Mouse (Mus musculus) limb, embryonic 12.5 days (tissue): ENCODE measurements at regions not wholly inside any gene's neighbourhood (a gene's known extent, or its start where the extent isn't known, plus 50 kb on each side); places are given as distances from the start of the nearest gene placed in this dataset.
"Not testable (repeated sequence)": the region's sequence is repeated elsewhere in the genome, so short reads cannot be mapped to it uniquely, and the experiment has no call there.

ENCODE experiments used
- ATAC-seq: fragments of 200-750 bp; cut with Nextera tagmentation; 2 replicates; pipeline ENCODE4 v1.8.0; 2017; ENCODE audit warnings: low read depth, moderate TSS enrichment; ENCODE audit not compliant: insufficient number of reproducible peaks, insufficient read depth, low FRiP score, low TSS enrichment
- H3K27ac ChIP-seq: fragments of 300-500 bp; sonication (generic); 2 replicates; pipeline ENCODE4 v1.5.1; 2016; ENCODE audit warnings: mild to moderate bottlenecking, moderate library complexity
- H3K27me3 ChIP-seq: fragments of 300-500 bp; sonication (generic); 2 replicates; pipeline ENCODE4 v1.6.1; 2016; ENCODE audit warnings: mild to moderate bottlenecking, moderate library complexity
- H3K36me3 ChIP-seq: fragments of 300-500 bp; sonication (generic); 2 replicates; pipeline ENCODE4 v1.6.1; 2016; ENCODE audit warnings: mild to moderate bottlenecking, moderate library complexity
- H3K4me1 ChIP-seq: fragments of 300-500 bp; sonication (generic); replicated peaks from 2 replicates; pipeline ENCODE4 v1.6.1; 2016
- H3K4me2 ChIP-seq: fragments of 300-500 bp; sonication (generic); 2 replicates; pipeline ENCODE4 v1.6.1; 2016; ENCODE audit warnings: mild to moderate bottlenecking, moderate library complexity
- H3K4me3 ChIP-seq: fragments of 300-500 bp; sonication (generic); replicated peaks from 2 replicates; pipeline ENCODE4 v1.5.1; 2016; ENCODE audit warnings: mild to moderate bottlenecking
- H3K9ac ChIP-seq: fragments of 300-500 bp; sonication (generic); replicated peaks from 2 replicates; pipeline ENCODE4 v1.6.1; 2016; ENCODE audit warnings: mild to moderate bottlenecking, moderate library complexity
- H3K9me3 ChIP-seq: fragments of 300-500 bp; sonication (generic); 2 replicates; pipeline ENCODE4 v1.6.1; 2016; ENCODE audit warnings: mild to moderate bottlenecking, moderate library complexity
- WGBS: fragments of 180-500 bp; shearing (Covaris S2); methylation state at CpG from one replicate; pipeline ENCODE4 v1.1.7; 2016; 5-methylcytosine and 5-hydroxymethylcytosine counted together

GRCm38 (mm10) chr15:59731129-59731528 lies 285.3 kb downstream of the 4933412E24Rik start:
- Histone ChIP-seq H3K9ac (no peak overlapping the region), H3K36me3 (no peaks in the 10 kb centered on the region), H3K4me3 (no peak overlapping the region), H3K27ac (no peak overlapping the region), H3K27me3 (no peaks in the 10 kb centered on the region), H3K9me3 (no peaks in the 10 kb centered on the region), H3K4me1 (0 out of 2 replicates have a peak, but pooled peaks cover 4% of the 10 kb centered on the region), H3K4me2 (no peak overlapping the region)
- WGBS, result 83% methylated on average over 8 of the region's 8 CpGs
- ATAC-seq, result no peak

GRCm38 (mm10) chr15:59728817-59729560 lies 287.4 kb downstream of the 4933412E24Rik start:
- no peak overlapping the region for H3K4me2 ChIP-seq
- no peak overlapping the region for H3K4me3 ChIP-seq
- no peak for ATAC-seq
- H3K27ac ChIP-seq, result no peak overlapping the region
- 0 out of 2 replicates have a peak, but pooled peaks cover 4% of the 10 kb centered on the region for H3K4me1 ChIP-seq
- no peak overlapping the region for H3K9ac ChIP-seq
- H3K27me3 ChIP-seq, result no peaks in the 10 kb centered on the region
- no peaks in the 10 kb centered on the region for H3K9me3 ChIP-seq
- 80% methylated on average over 11 of the region's 11 CpGs for WGBS
- H3K36me3 ChIP-seq, result no peaks in the 10 kb centered on the region

GRCm38 (mm10) chr15:59728131-59728601 lies 288.2 kb downstream of the 4933412E24Rik start:
- Histone ChIP-seq H3K4me2 (no peak overlapping the region), H3K27me3 (no peaks in the 10 kb centered on the region), H3K4me3 (no peak overlapping the region), H3K36me3 (no peaks in the 10 kb centered on the region), H3K4me1 (0 out of 2 replicates have a peak, but pooled peaks cover 4% of the 10 kb centered on the region), H3K9ac (no peak overlapping the region), H3K9me3 (no peaks in the 10 kb centered on the region), H3K27ac (no peak overlapping the region)
- no peak for ATAC-seq
- 82% methylated on average over 8 of the region's 8 CpGs for WGBS

GRCm38 (mm10) chr15:59725881-59726280 lies 290.5 kb downstream of the 4933412E24Rik start:
- Histone ChIP-seq H3K4me2 (no peak overlapping the region), H3K9me3 (no peaks in the 10 kb centered on the region), H3K4me1 (0 out of 2 replicates have a peak, but pooled peaks cover 4% of the 10 kb centered on the region), H3K4me3 (no peak overlapping the region), H3K9ac (no peak overlapping the region), H3K27me3 (no peaks in the 10 kb centered on the region), H3K36me3 (no peaks in the 10 kb centered on the region), H3K27ac (no peak overlapping the region)
- 89% methylated on average over 4 of the region's 4 CpGs for WGBS
- ATAC-seq, result no peak

- no peak overlapping the region for H3K4me3 ChIP-seq
- H3K4me1 ChIP-seq, result no peaks in the 10 kb centered on the region
- H3K9ac ChIP-seq, result no peak overlapping the region
- WGBS, result 79% methylated on average over 2 of the region's 2 CpGs
- H3K4me2 ChIP-seq, result no peak overlapping the region
- H3K9me3 ChIP-seq, result no peaks in the 10 kb centered on the region
- H3K36me3 ChIP-seq, result no peaks in the 10 kb centered on the region
- ATAC-seq, result no peak
- no peaks in the 10 kb centered on the region for H3K27me3 ChIP-seq
- H3K27ac ChIP-seq, result no peak overlapping the region
Observed at GRCm38 (mm10) chr15:59722661-59723413, 293.6 kb downstream of the 4933412E24Rik start.

GRCm38 (mm10) chr15:59721420-59721819 lies 295.0 kb downstream of the 4933412E24Rik start:
- Histone ChIP-seq H3K27ac (no peak overlapping the region), H3K4me1 (no peaks in the 10 kb centered on the region), H3K36me3 (no peaks in the 10 kb centered on the region), H3K9ac (no peak overlapping the region), H3K9me3 (no peaks in the 10 kb centered on the region), H3K27me3 (no peaks in the 10 kb centered on the region), H3K4me2 (no peak overlapping the region), H3K4me3 (no peak overlapping the region)
- ATAC-seq, result no peak
- 82% methylated on average over 4 of the region's 4 CpGs for WGBS

- 81% methylated on average over 6 of the region's 6 CpGs for WGBS
- Histone ChIP-seq H3K4me3 (no peak overlapping the region), H3K4me2 (no peak overlapping the region), H3K27me3 (no peaks in the 10 kb centered on the region), H3K9me3 (no peaks in the 10 kb centered on the region), H3K27ac (no peak overlapping the region), H3K36me3 (no peaks in the 10 kb centered on the region), H3K9ac (no peak overlapping the region), H3K4me1 (no peaks in the 10 kb centered on the region)
- no peak for ATAC-seq
Observed at GRCm38 (mm10) chr15:59721018-59721417, 295.4 kb downstream of the 4933412E24Rik start.

GRCm38 (mm10) chr15:59720149-59720548 lies 296.3 kb downstream of the 4933412E24Rik start:
- WGBS, result 91% methylated on average over 6 of the region's 6 CpGs

GRCm38 (mm10) chr15:59719383-59720128 lies 296.9 kb downstream of the 4933412E24Rik start:
- not testable (repeated sequence) for H3K36me3 ChIP-seq, H3K4me3 ChIP-seq, ATAC-seq, H3K27ac ChIP-seq, H3K4me1 ChIP-seq, H3K9me3 ChIP-seq, H3K27me3 ChIP-seq, H3K4me2 ChIP-seq, H3K9ac ChIP-seq
- WGBS, result 82% methylated on average over 6 of the region's 6 CpGs

More at GRCm38 (mm10) chr15:59720149-59720548, 296.3 kb downstream of the 4933412E24Rik start:
- no peak overlapping the region for H3K4me2 ChIP-seq
- H3K4me3 ChIP-seq, result no peak overlapping the region
- no peaks in the 10 kb centered on the region for H3K27me3 ChIP-seq
- no peaks in the 10 kb centered on the region for H3K36me3 ChIP-seq
- H3K9ac ChIP-seq, result no peak overlapping the region
- no peak for ATAC-seq
- no peaks in the 10 kb centered on the region for H3K9me3 ChIP-seq
- H3K27ac ChIP-seq, result no peak overlapping the region
- no peaks in the 10 kb centered on the region for H3K4me1 ChIP-seq

- Histone ChIP-seq H3K4me1 (peaks cover 12% of the 10 kb centered on the region), H3K9me3 (no peaks in the 10 kb centered on the region), H3K9ac (no peak overlapping the region), H3K4me3 (no peak overlapping the region), H3K27ac (no peak overlapping the region), H3K27me3 (no peaks in the 10 kb centered on the region), H3K36me3 (no peaks in the 10 kb centered on the region), H3K4me2 (no peak overlapping the region)
- 77% methylated on average over 6 of the region's 6 CpGs for WGBS
- ATAC-seq, result no peak
Observed at GRCm38 (mm10) chr15:59716872-59717271, 299.5 kb downstream of the 4933412E24Rik start.

- H3K27me3 ChIP-seq, result no peaks in the 10 kb centered on the region
- H3K4me1 ChIP-seq, result peaks cover 12% of the 10 kb centered on the region
- WGBS, result 74% methylated on average over 3 of the region's 3 CpGs
- no peaks in the 10 kb centered on the region for H3K9me3 ChIP-seq
- H3K36me3 ChIP-seq, result no peaks in the 10 kb centered on the region
- no peak for ATAC-seq
- no peak overlapping the region for H3K4me2 ChIP-seq
- H3K9ac ChIP-seq, result no peak overlapping the region
- no peak overlapping the region for H3K27ac ChIP-seq
- no peak overlapping the region for H3K4me3 ChIP-seq
Observed at GRCm38 (mm10) chr15:59715951-59716350, 300.5 kb downstream of the 4933412E24Rik start.
